In the genomic region with DNA sequence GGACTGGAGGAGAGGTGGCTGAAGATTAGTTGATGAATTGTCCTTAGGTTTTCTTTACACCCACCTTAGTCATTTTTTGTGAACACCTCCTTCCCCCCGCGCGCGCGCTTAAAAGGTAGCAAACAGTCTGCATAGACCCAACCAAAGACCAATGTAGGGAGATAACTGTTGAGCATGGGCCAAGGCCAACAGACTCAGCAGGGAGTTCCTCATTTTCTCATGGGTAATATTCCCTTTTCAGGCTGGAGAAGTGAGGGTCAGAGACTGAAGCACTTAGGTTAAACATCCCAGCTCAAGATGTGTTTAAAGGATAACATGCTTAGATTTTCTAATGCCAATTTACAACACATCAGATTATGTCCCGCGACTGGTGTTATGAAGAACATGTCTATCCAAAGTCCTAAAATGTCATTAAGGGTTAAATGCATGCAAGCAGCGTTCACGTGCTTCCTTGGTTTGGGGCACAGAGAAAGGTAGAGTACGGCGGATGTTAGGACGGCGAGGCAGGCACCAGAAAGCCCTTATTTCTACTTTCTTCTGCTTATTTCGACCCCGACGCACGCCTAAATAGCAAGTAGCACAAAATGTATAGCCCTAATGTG, we compare ENCODE assay signal across 8 mouse cellular contexts. TPM values are rescaled to one million over a fixed set of nuclear protein-coding genes. Genes with fewer than 3 reads are reported as not detected.
DNase-seq lines count a peak whose midpoint lies in the region; ATAC-seq and TF ChIP-seq lines count a peak whose summit lies in the region.

No protein-coding gene starts in this region.

- DNase-seq in heart, postnatal 36 days = no peak
- no peak for DNase-seq in layer of hippocampus, adult 9-10 months (ENCODE audit: low spot score)
- DNase-seq in retina, postnatal 1 day = no peak
- no peak for DNase-seq in testis, postnatal 10 days (ENCODE audit: low spot score)

- 0 out of 2 replicates have a peak, but pooled peaks cover 3% of the 10 kb centered on the region for H3K27me3 ChIP-seq in heart, embryonic 15.5 days
- H3K27me3 ChIP-seq in hindbrain, embryonic 16.5 days (replicated peaks; ENCODE audit: control insufficient read depth, insufficient read depth, low read length) = no peaks in the 10 kb centered on the region
- H3K27me3 ChIP-seq in midbrain, embryonic 13.5 days = peaks cover 11% of the 10 kb centered on the region

- no peaks in the 10 kb centered on the region for H3K9me3 ChIP-seq in heart, embryonic 15.5 days (replicated peaks)
- no peaks in the 10 kb centered on the region for H3K9me3 ChIP-seq in hindbrain, embryonic 16.5 days (ENCODE audit: control insufficient read depth, low read length)
- H3K9me3 ChIP-seq in midbrain, embryonic 13.5 days = no peaks in the 10 kb centered on the region

- WGBS in heart, embryonic 15.5 days = 37% methylated on average over 17 of the region's 17 CpGs
- 6% methylated on average over 17 of the region's 17 CpGs for WGBS in bone marrow, adult 2 months
- 31% methylated on average over 17 of the region's 17 CpGs for whole genome bisulfite sequencing in hindbrain, embryonic 16.5 days
- WGBS in midbrain, embryonic 13.5 days = 31% methylated on average over 17 of the region's 17 CpGs

- H3K4me1 ChIP-seq in heart, embryonic 15.5 days (replicated peaks) = peaks cover 19% of the 10 kb centered on the region
- H3K4me1 ChIP-seq in bone marrow, adult 2 months (ENCODE audit: control insufficient read depth, insufficient read depth, low read length) = no peaks in the 10 kb centered on the region; the same call in 1 of the 2 replicates
- peaks cover 7% of the 10 kb centered on the region; the same call in 1 of the 2 replicates for H3K4me1 ChIP-seq in hindbrain, embryonic 16.5 days (ENCODE audit: control insufficient read depth, insufficient read depth, low read depth, low read length)
- H3K4me1 ChIP-seq in midbrain, embryonic 13.5 days (replicated peaks) = peaks cover 21% of the 10 kb centered on the region

- intact Hi-C loops in heart, postnatal 36 days (cut with DNase I) = no loop called here

- no peak overlapping the region for H3K27ac ChIP-seq in heart, embryonic 15.5 days
- H3K27ac ChIP-seq in bone marrow, adult 2 months (ENCODE audit: control insufficient read depth, insufficient read depth, low read depth, low read length, poor library complexity) = peak overlapping the region; percentile 83
- peak overlapping the region; percentile 93 for H3K27ac ChIP-seq in hindbrain, embryonic 16.5 days (ENCODE audit: low read depth, low read length)
- peak overlapping the region; percentile 93 for H3K27ac ChIP-seq in midbrain, embryonic 13.5 days

- no peaks in the 10 kb centered on the region for H3K36me3 ChIP-seq in heart, embryonic 15.5 days
- H3K36me3 ChIP-seq in hindbrain, embryonic 16.5 days (ENCODE audit: control insufficient read depth, insufficient read depth, low read length) = no peaks in the 10 kb centered on the region
- no peaks in the 10 kb centered on the region for H3K36me3 ChIP-seq in midbrain, embryonic 13.5 days

- peak overlapping the region; percentile 97 for H3K4me2 ChIP-seq in heart, embryonic 15.5 days
- H3K4me2 ChIP-seq in hindbrain, embryonic 16.5 days (ENCODE audit: low read length) = peak overlapping the region; percentile 84
- H3K4me2 ChIP-seq in midbrain, embryonic 13.5 days (replicated peaks) = peak overlapping the region; percentile 77

- H3K9ac ChIP-seq in heart, embryonic 15.5 days = peak overlapping the region; percentile 52; the same call in 1 of the 2 replicates
- peak overlapping the region; percentile 77 for H3K9ac ChIP-seq in hindbrain, embryonic 16.5 days (ENCODE audit: low read depth, low read length)
- peak overlapping the region; percentile 78 for H3K9ac ChIP-seq in midbrain, embryonic 13.5 days (replicated peaks)

- peak overlapping the region; percentile 56 for H3K4me3 ChIP-seq in heart, embryonic 15.5 days
- H3K4me3 ChIP-seq in bone marrow, adult 2 months (replicated peaks; ENCODE audit: control insufficient read depth, low read depth, low read length) = peak overlapping the region; percentile 58
- H3K4me3 ChIP-seq in hindbrain, embryonic 16.5 days (ENCODE audit: low read length) = peak overlapping the region; percentile 56
- peak overlapping the region; percentile 56 for H3K4me3 ChIP-seq in midbrain, embryonic 13.5 days (replicated peaks)

- no peak for TF ChIP-seq POLR2A in bone marrow, adult 2 months (IDR thresholded peaks at IDR 0.05; ENCODE audit: borderline replicate concordance, control insufficient read depth, low read depth, low read length)

- no peak for TF ChIP-seq CTCF in bone marrow, adult 2 months (IDR thresholded peaks at IDR 0.05; ENCODE audit: control insufficient read depth, insufficient read depth, low read length)

- ATAC-seq in heart, embryonic 15.5 days (replicated peaks; ENCODE audit: insufficient number of reproducible peaks, insufficient read depth, low FRiP score, low read depth) = no peak
- peak; percentile 38 for ATAC-seq in hindbrain, embryonic 16.5 days
- ATAC-seq in midbrain, embryonic 13.5 days = no peak

RNA-seq across cellular contexts. Expression of a gene that starts 37.5 kb away (rescaled TPM):
- 8.4 and 12.2 TPM in 2 replicates for polyA plus RNA-seq in heart, embryonic 15.5 days (2015; fragmentation: Nextera tagmentation; extraction: Ambion mirVana)
- 1 to 10 TPM; 1.6 to 2.0 TPM for total RNA-seq in heart, postnatal 36 days (2021)
- 45.2 and 88.2 TPM in 2 replicates for polyA plus RNA-seq in bone marrow, adult 2 months (2011; ENCODE audit: insufficient read depth, insufficient read length, low replicate concordance, missing spikeins)
- 57.0 and 57.4 TPM in 2 replicates for polyA plus RNA-seq in hindbrain, embryonic 16.5 days (2015; fragmentation: Nextera tagmentation; extraction: Ambion mirVana)
- polyA plus RNA-seq in midbrain, embryonic 13.5 days (2015; fragmentation: Nextera tagmentation; extraction: Ambion mirVana) = 15.9 TPM in 2 replicates

RNA-seq across cellular contexts. Expression of a gene that starts 55.8 kb away (rescaled TPM):
- 5.0 and 6.7 TPM in 2 replicates for polyA plus RNA-seq in heart, embryonic 15.5 days (2015; fragmentation: Nextera tagmentation; extraction: Ambion mirVana)
- 10 to 100 TPM; 33.4 to 34.7 TPM for total RNA-seq in heart, postnatal 36 days (2021)
- polyA plus RNA-seq in bone marrow, adult 2 months (2011; ENCODE audit: insufficient read depth, insufficient read length, low replicate concordance, missing spikeins) = 9.6 and 18.0 TPM in 2 replicates
- polyA plus RNA-seq in hindbrain, embryonic 16.5 days (2015; fragmentation: Nextera tagmentation; extraction: Ambion mirVana) = 6.7 and 8.3 TPM in 2 replicates
- polyA plus RNA-seq in midbrain, embryonic 13.5 days (2015; fragmentation: Nextera tagmentation; extraction: Ambion mirVana) = 4.9 and 6.2 TPM in 2 replicates

RNA-seq across cellular contexts. Expression of a gene that starts 56.7 kb away (rescaled TPM):
- polyA plus RNA-seq in heart, embryonic 15.5 days (2015; fragmentation: Nextera tagmentation; extraction: Ambion mirVana) = 0.56 and 0.79 TPM in 2 replicates
- total RNA-seq in heart, postnatal 36 days (2021) = not detected
- 18.2 TPM in 1 of 2 replicates, not detected in the other for polyA plus RNA-seq in bone marrow, adult 2 months (2011; ENCODE audit: insufficient read depth, insufficient read length, low replicate concordance, missing spikeins)
- 0.08 and 0.25 TPM in 2 replicates for polyA plus RNA-seq in hindbrain, embryonic 16.5 days (2015; fragmentation: Nextera tagmentation; extraction: Ambion mirVana)
- polyA plus RNA-seq in midbrain, embryonic 13.5 days (2015; fragmentation: Nextera tagmentation; extraction: Ambion mirVana) = 0.09 and 0.28 TPM in 2 replicates
